Mouse (Mus musculus) CH12.LX (cell line): ENCODE data around the gene Naaladl1. TPM values are rescaled to one million over a fixed set of nuclear protein-coding genes. Genes with fewer than 3 reads are reported as not detected.
"Not testable (repeated sequence)": the region's sequence is repeated elsewhere in the genome, so short reads cannot be mapped to it uniquely, and the experiment has no call there.

Experiments used
- DNase-seq: peaks from one replicate; pipeline ENCODE4 v3.0.0-alpha.2; 2013; ENCODE audit errors: extremely low read depth
- H3K27ac ChIP-seq: 2 replicates; pipeline ENCODE4 v1.5.1; 2012; ENCODE audit warnings: low read depth, mild to moderate bottlenecking, control low read depth, moderate library complexity; ENCODE audit not compliant: insufficient read depth
- H3K27me3 ChIP-seq: replicated peaks from 2 replicates; pipeline ENCODE3; 2012; ENCODE audit warnings: inconsistent platforms
- H3K36me3 ChIP-seq, 2 experiments: replicated peaks in 1 of 2; 2 replicates each; pipeline versions ENCODE3 to v1.6.1; 2012; ENCODE audit warnings: inconsistent platforms in 1 of 2, low read length in 1 of 2, mild to moderate bottlenecking in 1 of 2, mixed read lengths in 1 of 2, moderate library complexity in 1 of 2; ENCODE audit not compliant: control insufficient read depth in 1 of 2, insufficient read depth in 1 of 2
- H3K4me1 ChIP-seq, 2 experiments: 2 replicates each; pipeline ENCODE4 v1.6.1; 2012; ENCODE audit warnings: inconsistent platforms in 1 of 2, moderate library complexity in 1 of 2; ENCODE audit not compliant: insufficient read depth in 2 of 2, control insufficient read depth in 1 of 2
- H3K4me2 ChIP-seq: 2 replicates; pipeline ENCODE4 v1.6.1; 2012; ENCODE audit warnings: low read depth, mild to moderate bottlenecking, control low read depth; ENCODE audit not compliant: poor library complexity, insufficient read depth, severe bottlenecking
- H3K4me3 ChIP-seq, 3 experiments: fragments of 150-350 bp in 1 of 3; sonication (generic) in 1 of 3; replicated peaks in 1 of 3; 2 replicates each; pipeline versions ENCODE3 to v1.5.1; 2011 to 2012; ENCODE audit warnings: low read depth in 2 of 3, low read length in 2 of 3, mild to moderate bottlenecking in 2 of 3, moderate library complexity in 2 of 3, control low read depth in 1 of 3, improper control_type of control experiment in 1 of 3, inconsistent platforms in 1 of 3, mixed read lengths in 1 of 3; ENCODE audit not compliant: poor library complexity in 1 of 3
- H3K79me2 ChIP-seq: replicated peaks from 2 replicates; pipeline ENCODE4 v1.6.1; 2012; ENCODE audit warnings: mild to moderate bottlenecking, moderate library complexity; ENCODE audit not compliant: control insufficient read depth, poor library complexity, insufficient read depth, severe bottlenecking; ENCODE audit errors: extremely low read depth
- H3K9ac ChIP-seq: 2 replicates; pipeline ENCODE4 v1.6.1; 2012; ENCODE audit warnings: low read depth, mild to moderate bottlenecking, control low read depth, moderate library complexity; ENCODE audit not compliant: insufficient read depth
- H3K9me3 ChIP-seq: replicated peaks from 2 replicates; pipeline ENCODE3; 2012; ENCODE audit warnings: low read length, inconsistent platforms, mixed read lengths
- CHD1 ChIP-seq: IDR thresholded peaks from 2 replicates; pipeline ENCODE4 v1.6.1; 2012; ENCODE audit warnings: low read depth, low read length, improper control_type of control experiment, inconsistent platforms
- CHD2 ChIP-seq: IDR thresholded peaks from 2 replicates; pipeline ENCODE4 v1.6.1; 2011; ENCODE audit warnings: low read length, improper control_type of control experiment
- KAT2A ChIP-seq: IDR thresholded peaks from 2 replicates; pipeline ENCODE4 v1.6.1; 2012; ENCODE audit warnings: low read length, improper control_type of control experiment, inconsistent platforms; ENCODE audit not compliant: insufficient replicate concordance
- MAX ChIP-seq: IDR thresholded peaks from 2 replicates; pipeline ENCODE4 v1.6.1; 2011; ENCODE audit warnings: low read length, improper control_type of control experiment
- MEF2A ChIP-seq: IDR thresholded peaks from 2 replicates; pipeline ENCODE4 v1.6.1; 2014; ENCODE audit warnings: low read depth, mild to moderate bottlenecking, inconsistent platforms, low read length, improper control_type of control experiment, borderline replicate concordance
- MXI1 ChIP-seq: IDR thresholded peaks from 2 replicates; pipeline ENCODE4 v1.6.1; 2011; ENCODE audit warnings: mild to moderate bottlenecking, low read depth, low read length, improper control_type of control experiment
- POLR2AphosphoS2 ChIP-seq: IDR thresholded peaks from 2 replicates; pipeline ENCODE4 v1.6.1; 2011; ENCODE audit warnings: low read depth, low read length, improper control_type of control experiment
- RAD21 ChIP-seq: IDR thresholded peaks from 2 replicates; pipeline ENCODE4 v1.6.1; 2011; ENCODE audit warnings: low read depth, mild to moderate bottlenecking, low read length, improper control_type of control experiment, moderate library complexity
- SIN3A ChIP-seq: IDR thresholded peaks from 2 replicates; pipeline ENCODE4 v1.6.1; 2012; ENCODE audit warnings: low read length, improper control_type of control experiment, inconsistent platforms
- SMC3 ChIP-seq: IDR thresholded peaks from 2 replicates; pipeline ENCODE4 v1.6.1; 2011; ENCODE audit warnings: low read depth, low read length, improper control_type of control experiment
- TBP ChIP-seq: conservative IDR thresholded peaks from 2 replicates; pipeline ENCODE4 v1.6.1; 2011; ENCODE audit warnings: low read depth, low read length, improper control_type of control experiment
- ZMIZ1 ChIP-seq: IDR thresholded peaks from 2 replicates; pipeline ENCODE4 v1.6.1; 2012; ENCODE audit warnings: low read depth, mild to moderate bottlenecking, inconsistent platforms, low read length, improper control_type of control experiment
- ZNF384 ChIP-seq: IDR thresholded peaks from 2 replicates; pipeline ENCODE4 v1.6.1; 2012; ENCODE audit warnings: low read depth, low read length, improper control_type of control experiment, inconsistent platforms
- dilution Hi-C: fragments of 300-500 bp; cut with MboI; formaldehyde crosslinking; loops from 2 replicates; pipeline ENCODE4 v1.14.3; 2020; ENCODE audit warnings: low sequenced_read_pairs; ENCODE audit not compliant: extremely low pct_unique_long_range_greater_than_20kb, extremely low pct_ligation_motif_present
- in situ Hi-C: fragments of 300-500 bp; cut with MboI; formaldehyde crosslinking; loops from 3 replicates; pipeline ENCODE4 v1.14.3; 2019; ENCODE audit warnings: low sequenced_read_pairs, low pct_ligation_motif_present, low pct_unique_long_range_greater_than_20kb, mixed read lengths
- polyA plus RNA-seq: library from polyadenylated mRNA; unstranded; fragments of >175 nt; gene quantifications from 2 replicates; pipeline ENCODE4 v1.2.1, GENCODE M21; 2012; ENCODE audit warnings: low read depth; ENCODE audit not compliant: insufficient read length
- total RNA-seq, 2 experiments: library from RNA; depleted of rRNA; stranded (reverse); fragments of 300-350 nt in 1 of 2; fragments of >200 nt in 1 of 2; gene quantifications; 2 replicates each; pipeline ENCODE4 v1.2.3; 2012 to 2014

Gene Naaladl1
- total and polyA plus RNA-seq, 3 experiments: 0.24 to 1.9 (median 0.34) TPM

GRCm38 (mm10) chr19:6127760-6128341 is 22.3 kb downstream of the Naaladl1 start, which contains the start of gene Snx15 (continued):
- TF ChIP-seq MXI1 (peak; percentile 74; the same call in 1 of the 2 replicates), POLR2AphosphoS2 (no peak; the same call in 1 of the 2 replicates)

GRCm38 (mm10) chr19:6130414-6131128 is 25.0 kb downstream of the Naaladl1 start:
- dilution Hi-C loops, H3K4me3 ChIP-seq, H3K9me3 ChIP-seq, in situ Hi-C loops, H3K27me3 ChIP-seq, H3K4me2 ChIP-seq, H3K4me1 ChIP-seq, H3K27ac ChIP-seq, H3K9ac ChIP-seq, H3K79me2 ChIP-seq, DNase-seq: not testable (repeated sequence)
- peaks cover 0 to 23% of the 10 kb centered on the region in 2 experiments for H3K36me3 ChIP-seq

- Histone ChIP-seq H3K4me1 (peaks cover 4 to 5% of the 10 kb centered on the region in 2 experiments; a peak in 3 of 4 replicates), H3K36me3 (peaks cover 2 to 38% of the 10 kb centered on the region in 2 experiments), H3K4me3 (no peak overlapping the region), H3K9me3 (no peaks in the 10 kb centered on the region), H3K79me2 (no peaks in the 10 kb centered on the region), H3K9ac (no peak overlapping the region), H3K27me3 (no peaks in the 10 kb centered on the region), H3K27ac (no peak overlapping the region), H3K4me2 (no peak overlapping the region)
- TF ChIP-seq ZMIZ1: no peak
- no peak for TF ChIP-seq MAX
- TF ChIP-seq RAD21: no peak
- TF ChIP-seq SMC3: no peak
- no peak for TF ChIP-seq CHD2
- no peak for TF ChIP-seq SIN3A
- TF ChIP-seq MXI1: no peak
- TF ChIP-seq KAT2A: no peak
- TF ChIP-seq ZNF384: no peak
- TF ChIP-seq MEF2A: no peak
- no peak for TF ChIP-seq POLR2AphosphoS2
- TF ChIP-seq CHD1: no peak
- TF ChIP-seq TBP: no peak
- in situ Hi-C loops: no loop called here
- no peak for DNase-seq
- dilution Hi-C loops: no loop called here
Observed at GRCm38 (mm10) chr19:6132171-6132827, 26.7 kb downstream of the Naaladl1 start.

GRCm38 (mm10) chr19:6133197-6133596 is 27.6 kb downstream of the Naaladl1 start:
- H3K36me3 ChIP-seq: peaks cover 4 to 43% of the 10 kb centered on the region in 2 experiments
- DNase-seq, dilution Hi-C loops, H3K4me2 ChIP-seq, H3K27ac ChIP-seq, H3K9ac ChIP-seq, H3K79me2 ChIP-seq, H3K4me3 ChIP-seq, H3K9me3 ChIP-seq, in situ Hi-C loops, H3K27me3 ChIP-seq, H3K4me1 ChIP-seq: not testable (repeated sequence)
